Mouse (Mus musculus) erythroid progenitor cell, adult 5-6 weeks (primary cell): ENCODE data around the gene Cic. TPM values are rescaled to one million over a fixed set of nuclear protein-coding genes. Genes with fewer than 3 reads are reported as not detected.

Experiments
- ATAC-seq: replicated peaks from 2 replicates; pipeline ENCODE4 v1.8.0; 2016; ENCODE audit warnings: moderate number of reproducible peaks, mild to moderate bottlenecking, moderate TSS enrichment, inconsistent platforms; ENCODE audit not compliant: poor library complexity, low FRiP score, severe bottlenecking
- total RNA-seq, 2 experiments: library from RNA; stranded (forward) in 1 of 2; stranded (reverse) in 1 of 2; fragments of 150-400 nt in 1 of 2; fragments of 186-747, 209-891 nt in 1 of 2; gene quantifications; 2 replicates each; pipeline versions ENCODE4 v1.2.3 to v1.2.4; 2015 to 2017; ENCODE audit warnings: low replicate concordance in 2 of 2

Cic gene
- total RNA-seq, 2 experiments from 2014 or later: 90.7 to 114 TPM

- no peak for ATAC-seq
Measured at GRCm38 (mm10) chr7:25279861-25280791, 12.6 kb downstream of the Cic start.

- ATAC-seq: peak; percentile 56
Measured at GRCm38 (mm10) chr7:25281166-25281733, 13.7 kb downstream of the Cic start.

GRCm38 (mm10) chr7:25281734-25282601 lies 14.5 kb downstream of the Cic start:
- peak; percentile 75 for ATAC-seq

GRCm38 (mm10) chr7:25282731-25283211 lies 15.3 kb downstream of the Cic start:
- no peak for ATAC-seq

- no peak for ATAC-seq
Measured at GRCm38 (mm10) chr7:25283637-25284036, 16.1 kb downstream of the Cic start.

GRCm38 (mm10) chr7:25284171-25284570 lies 16.7 kb downstream of the Cic start:
- no peak for ATAC-seq

- ATAC-seq: no peak
Measured at GRCm38 (mm10) chr7:25284766-25285165, 17.3 kb downstream of the Cic start.

GRCm38 (mm10) chr7:25285511-25286238 lies 18.2 kb downstream of the Cic start:
- no peak for ATAC-seq

GRCm38 (mm10) chr7:25286989-25287388 lies 19.5 kb downstream of the Cic start:
- ATAC-seq: no peak

GRCm38 (mm10) chr7:25288011-25288410 lies 20.5 kb downstream of the Cic start:
- no peak for ATAC-seq

GRCm38 (mm10) chr7:25288721-25289120 lies 21.2 kb downstream of the Cic start:
- ATAC-seq: no peak

GRCm38 (mm10) chr7:25289925-25290324 lies 22.4 kb downstream of the Cic start:
- ATAC-seq: no peak

GRCm38 (mm10) chr7:25290463-25290862 lies 23.0 kb downstream of the Cic start:
- no peak for ATAC-seq

- no peak for ATAC-seq
Measured at GRCm38 (mm10) chr7:25290911-25291310, 23.4 kb downstream of the Cic start.

- no peak for ATAC-seq
Measured at GRCm38 (mm10) chr7:25292107-25292506, 24.6 kb downstream of the Cic start.

- ATAC-seq: no peak
Measured at GRCm38 (mm10) chr7:25293191-25293739, 25.8 kb downstream of the Cic start.

GRCm38 (mm10) chr7:25294495-25294894 lies 27.0 kb downstream of the Cic start:
- ATAC-seq: no peak

- ATAC-seq: no peak
Measured at GRCm38 (mm10) chr7:25294960-25295722, 27.6 kb downstream of the Cic start.
